Mouse (Mus musculus) ZHBTc4 (cell line): ENCODE results near the gene D7Ertd443e.

ENCODE experiments used
- DNase-seq: peaks from one replicate; pipeline ENCODE4 v3.0.0-alpha.2; 2011; ENCODE audit warnings: low read depth, low spot score

D7Ertd443e gene

DNA sequence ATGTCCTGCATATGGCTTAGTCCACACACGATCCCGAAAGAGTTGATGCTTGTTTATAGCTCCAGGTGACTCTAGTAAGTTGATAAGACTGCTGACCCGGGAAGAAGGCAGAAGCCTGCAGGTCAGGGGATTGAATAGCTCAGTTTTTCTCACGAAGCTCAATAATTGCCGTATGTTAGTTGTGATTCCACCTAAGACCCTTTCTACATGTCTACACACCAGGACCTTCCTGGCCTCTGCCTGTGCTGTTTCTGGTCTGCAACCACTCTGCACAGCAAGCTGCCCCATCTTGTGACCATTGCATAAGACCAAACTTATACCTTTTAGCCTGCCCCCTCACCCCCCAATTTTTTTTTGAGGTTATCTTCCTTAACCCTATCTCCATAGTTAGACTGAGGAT lies 96.3 kb downstream of the D7Ertd443e start:
- DNase-seq = no peak

DNA sequence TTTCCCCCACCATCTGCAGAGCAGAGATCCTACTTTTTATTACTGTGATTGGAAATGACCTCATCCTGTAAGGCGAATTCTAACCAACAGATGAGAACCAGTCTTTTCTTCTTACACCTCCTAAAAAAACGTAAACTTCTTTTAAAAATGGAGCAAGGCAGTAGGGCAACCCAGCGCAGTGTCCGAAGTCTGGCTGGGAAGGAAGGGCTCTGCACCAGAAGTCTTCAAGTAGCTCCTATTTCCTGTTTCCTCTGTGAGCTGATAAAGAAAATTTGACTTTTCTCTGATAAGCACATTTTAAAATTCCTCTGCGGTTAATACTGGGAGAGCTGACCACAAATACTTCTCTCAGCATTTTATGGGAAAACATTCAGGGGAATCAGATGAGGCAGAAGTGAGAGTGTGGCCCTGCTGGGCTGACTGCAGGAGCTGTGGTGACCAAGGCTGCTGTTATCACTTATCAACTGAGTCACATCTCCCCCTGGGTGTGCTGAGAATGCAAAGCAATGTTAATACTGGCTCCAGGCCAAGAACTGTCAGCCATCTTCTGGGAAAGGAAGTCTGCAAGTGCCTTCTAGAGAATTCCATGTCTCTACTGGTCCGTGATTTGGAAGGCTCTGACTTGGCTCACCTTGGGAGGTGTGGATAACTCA lies 97.8 kb downstream of the D7Ertd443e start:
- DNase-seq = no peak

DNA sequence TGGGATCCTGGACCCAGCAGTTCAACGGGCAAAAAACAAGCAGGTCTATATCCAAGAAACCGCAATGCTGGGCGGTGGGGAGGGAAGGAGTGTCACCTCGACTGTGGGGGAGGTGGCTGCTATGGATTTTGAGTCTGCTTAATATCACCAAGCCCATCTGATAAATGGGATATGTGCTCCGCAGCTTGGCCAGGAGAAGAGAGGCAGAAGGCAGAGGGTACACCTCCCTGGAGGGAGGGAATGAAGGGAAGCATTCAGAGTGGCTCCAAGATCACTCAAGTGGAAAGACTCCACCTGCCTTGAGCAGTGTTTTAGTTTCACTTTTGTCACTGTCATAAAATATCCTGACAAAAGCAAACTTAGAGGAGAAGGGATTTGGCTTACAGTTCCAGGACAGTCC lies 112.5 kb downstream of the D7Ertd443e start:
- no peak for DNase-seq

DNA sequence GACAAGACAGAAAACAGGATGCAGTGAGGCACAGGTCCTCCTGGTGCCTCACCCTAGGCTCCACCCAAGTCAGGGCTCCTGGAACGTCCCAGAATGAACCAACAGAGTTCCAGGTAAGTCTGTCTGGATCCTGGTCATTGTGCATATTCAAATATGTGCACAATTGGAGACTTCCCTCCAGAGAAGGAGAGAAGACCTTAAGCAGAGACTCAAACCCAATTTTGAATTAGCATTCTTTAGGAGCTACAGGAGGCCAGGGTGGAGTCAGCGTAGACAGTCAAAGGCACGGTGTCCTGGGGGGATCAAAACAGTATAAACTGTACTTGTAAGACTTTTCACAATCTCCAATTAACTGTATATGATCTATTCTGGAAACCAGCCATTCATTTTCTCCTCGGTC lies 113.0 kb downstream of the D7Ertd443e start:
- DNase-seq = peak; percentile 78

DNA sequence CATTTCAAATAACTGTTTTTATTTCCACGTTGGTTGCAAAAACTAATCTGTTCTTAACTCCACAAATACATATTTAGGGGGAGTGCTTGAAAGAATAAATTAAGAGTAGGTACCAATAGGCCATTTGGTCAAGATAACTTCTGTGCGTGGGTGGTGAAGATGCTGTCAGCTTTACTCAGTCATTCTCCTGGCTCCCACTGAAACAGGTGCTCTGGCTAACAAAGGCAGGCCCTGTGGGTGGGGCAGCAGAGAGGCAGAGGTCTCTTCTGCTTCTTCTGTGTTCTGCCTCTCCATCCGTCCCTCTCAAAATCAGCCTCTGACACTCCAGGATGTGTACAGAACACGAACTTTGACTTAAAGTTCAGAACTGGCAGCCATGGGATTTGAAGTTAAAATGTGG lies 119.7 kb downstream of the D7Ertd443e start:
- DNase-seq = no peak

DNA sequence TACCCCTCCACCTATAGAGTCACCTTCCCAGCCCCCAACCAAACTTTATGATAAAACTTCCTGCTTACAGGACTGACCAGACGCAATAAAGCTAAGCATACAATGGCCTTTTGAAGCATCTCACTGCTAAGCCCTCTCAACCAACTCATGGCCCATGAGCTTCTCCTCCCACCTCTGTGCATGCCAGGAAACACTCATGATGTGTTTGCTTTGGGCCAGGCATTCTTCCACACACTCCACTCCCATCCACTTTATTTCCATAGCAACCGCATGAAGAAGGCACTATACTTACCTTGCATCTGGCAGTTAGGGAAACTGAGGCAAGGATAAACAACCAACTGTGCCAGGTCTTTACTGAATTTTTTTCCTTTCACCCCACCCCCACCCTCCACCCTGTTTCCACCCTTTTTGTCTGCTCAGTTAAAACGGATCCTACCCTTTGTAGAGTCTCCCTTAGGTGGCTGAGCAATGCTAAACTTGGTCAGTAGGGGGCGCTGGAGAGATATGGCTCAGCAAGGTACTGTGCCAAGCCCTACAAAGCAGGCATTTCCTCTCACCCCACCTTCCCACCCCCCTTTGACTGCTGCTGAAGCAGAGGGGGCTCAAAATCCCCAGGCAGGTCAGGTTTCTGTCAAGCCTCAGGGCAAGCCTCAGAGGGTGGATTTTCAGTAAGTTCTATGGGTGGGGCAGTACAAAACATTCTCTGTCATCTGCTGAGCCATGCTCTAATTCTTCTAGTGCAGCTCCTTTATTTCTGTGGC lies 122.1 kb downstream of the D7Ertd443e start:
- DNase-seq = peak; percentile 86

DNA sequence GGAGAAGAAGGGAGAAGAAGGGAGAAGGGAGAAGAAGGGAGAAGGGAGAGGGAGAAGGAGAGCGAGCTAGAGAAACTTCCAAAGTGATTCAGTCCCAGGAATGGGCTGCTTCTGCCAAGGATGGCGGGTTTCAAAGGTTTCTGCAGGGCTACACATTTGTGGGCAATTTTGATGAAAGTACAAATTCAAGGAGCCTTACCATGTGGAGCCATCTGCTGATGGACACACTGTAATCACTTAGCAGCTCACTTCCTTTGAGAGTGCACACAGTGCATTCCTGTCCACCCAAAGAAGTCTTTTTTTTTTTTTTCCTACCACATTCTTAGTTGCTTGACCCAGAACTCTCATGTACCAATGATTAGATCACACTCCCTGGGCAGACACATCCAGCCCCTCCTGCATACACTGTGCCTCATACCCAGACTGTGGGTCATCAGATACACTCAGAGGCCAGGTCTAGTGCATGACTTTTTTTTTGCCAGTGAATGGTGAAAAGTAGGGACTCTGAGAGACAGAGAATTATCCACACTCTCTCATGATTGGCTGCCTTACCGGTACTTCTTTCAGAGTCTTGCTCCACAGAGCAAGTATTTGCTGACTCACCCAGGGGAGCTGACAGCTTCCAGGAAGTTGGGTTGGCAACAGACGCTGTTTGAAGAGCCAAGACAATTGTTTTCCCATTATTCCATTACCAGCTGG lies 124.3 kb downstream of the D7Ertd443e start:
- peak; percentile 29 for DNase-seq

DNA sequence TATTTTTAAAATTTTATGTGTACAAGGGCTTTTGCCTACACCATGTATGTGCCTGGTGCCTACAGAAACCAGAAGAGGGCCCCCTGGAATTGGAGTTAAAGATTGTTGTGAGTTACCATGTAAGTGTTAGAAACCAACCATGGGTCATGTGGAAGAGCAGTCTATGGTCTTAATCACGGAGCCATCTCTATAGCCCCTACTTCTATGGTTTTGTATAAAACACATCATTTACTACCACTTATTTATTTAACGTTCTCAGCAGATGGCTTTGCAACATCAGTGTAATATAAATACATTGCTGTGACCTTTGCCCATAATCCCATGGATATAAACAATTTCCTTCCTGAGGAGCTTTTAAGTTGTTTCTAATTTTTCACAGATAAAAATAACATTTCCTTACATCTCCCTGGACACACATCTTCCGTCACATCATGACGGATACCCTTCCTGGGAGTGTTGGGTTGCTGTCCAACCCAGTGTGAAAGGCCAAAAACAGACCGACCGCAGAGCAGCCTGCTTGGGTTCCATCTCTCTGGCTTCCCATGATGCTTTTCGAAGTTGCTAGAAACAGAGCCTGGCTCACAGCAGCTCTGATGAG lies 135.1 kb downstream of the D7Ertd443e start:
- no peak for DNase-seq

DNA sequence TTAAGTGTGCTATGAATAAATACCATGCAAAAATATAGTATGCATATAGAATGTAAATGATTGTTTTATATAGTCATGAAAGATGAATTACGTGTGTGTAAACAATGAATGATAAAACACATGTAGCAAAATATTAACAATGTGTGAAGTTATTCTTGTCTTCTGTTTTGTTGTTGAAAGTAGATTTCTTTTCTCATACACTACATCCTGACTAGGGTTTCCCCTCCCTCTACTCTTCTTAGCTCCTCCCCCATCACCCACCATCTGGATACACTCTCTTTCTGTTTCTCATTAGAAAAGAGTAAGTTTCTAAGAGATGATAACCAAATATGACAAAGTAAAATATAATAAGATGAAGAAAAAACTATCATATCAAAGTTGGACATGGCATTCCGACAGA lies 137.4 kb downstream of the D7Ertd443e start:
- DNase-seq = no peak

DNA sequence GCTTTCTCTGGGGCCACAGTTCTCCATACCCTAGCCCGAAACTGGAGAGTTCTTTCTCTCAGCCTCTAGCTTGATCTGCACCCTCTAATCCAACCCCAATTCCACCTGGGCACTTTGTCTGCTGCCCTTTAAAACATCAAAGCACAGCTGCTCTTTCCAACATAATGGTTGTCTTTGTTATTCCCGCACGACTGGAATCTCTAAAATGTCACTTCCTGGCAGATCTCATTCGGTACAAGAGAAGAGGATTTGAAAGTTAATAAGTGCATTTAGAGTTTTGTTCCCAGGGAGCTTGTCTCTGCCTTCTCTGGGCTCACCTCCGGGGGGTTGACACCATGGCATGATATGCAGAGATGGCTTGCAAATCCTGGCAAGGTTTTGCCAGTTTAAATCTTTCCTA lies 138.8 kb downstream of the D7Ertd443e start:
- DNase-seq = peak; percentile 84

DNA sequence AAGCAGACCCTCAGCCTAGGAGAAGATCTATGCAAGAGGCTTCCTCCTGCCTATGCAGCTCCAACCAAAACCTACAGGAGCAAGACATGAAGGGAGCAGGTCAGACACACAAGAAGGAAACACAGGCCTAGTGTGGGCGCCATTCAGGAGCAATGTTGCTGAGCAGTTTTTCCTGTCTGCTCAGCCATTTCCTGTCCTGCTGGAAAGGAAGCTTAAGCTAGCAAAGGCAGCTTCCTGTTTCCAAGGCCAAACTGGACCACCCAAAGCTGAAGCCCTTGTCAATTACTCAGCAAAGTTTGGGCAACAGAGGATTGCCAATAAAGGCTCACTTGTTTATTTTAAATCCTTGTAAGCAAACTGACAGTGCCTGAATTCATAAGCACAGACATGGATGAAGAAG lies 142.7 kb downstream of the D7Ertd443e start:
- DNase-seq = no peak

DNA sequence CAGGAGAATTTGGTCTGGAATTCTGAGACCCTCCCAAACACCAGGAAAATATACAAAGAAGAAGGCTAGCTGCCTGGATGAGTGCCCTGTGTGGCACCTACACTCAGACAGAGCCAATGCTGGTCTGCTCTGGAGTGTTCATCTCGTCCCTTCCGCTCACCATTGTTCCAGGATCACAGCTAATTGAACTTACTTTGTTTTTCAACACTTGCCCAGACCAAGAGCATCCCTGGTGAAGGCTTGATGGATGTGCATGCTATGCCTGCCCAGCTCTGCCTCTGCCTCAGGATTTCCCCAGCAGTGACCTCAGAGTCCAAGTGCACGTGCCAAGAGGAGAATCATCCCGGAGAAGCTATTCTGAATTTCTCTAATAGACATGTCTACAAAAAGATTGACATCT lies 144.2 kb downstream of the D7Ertd443e start:
- DNase-seq = no peak

DNA sequence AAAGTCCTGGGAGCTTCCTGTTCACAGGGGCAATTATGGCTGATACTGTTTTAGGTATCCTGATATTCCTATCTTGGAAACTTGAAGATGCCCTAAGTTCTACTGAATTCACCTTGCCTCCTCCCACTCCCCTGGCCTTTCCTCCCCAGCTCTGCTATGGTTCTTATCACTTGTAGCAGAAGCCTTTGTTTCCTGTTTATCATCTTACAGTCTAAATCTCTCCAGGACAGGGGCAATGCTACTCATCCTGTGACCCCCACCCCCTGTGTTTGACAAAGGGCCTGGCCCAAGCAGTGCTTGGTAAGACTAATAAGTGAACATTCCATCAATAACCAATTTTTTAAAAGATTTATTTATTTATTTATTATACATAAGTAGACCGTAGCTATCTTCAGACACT lies 144.9 kb downstream of the D7Ertd443e start:
- DNase-seq = no peak

DNA sequence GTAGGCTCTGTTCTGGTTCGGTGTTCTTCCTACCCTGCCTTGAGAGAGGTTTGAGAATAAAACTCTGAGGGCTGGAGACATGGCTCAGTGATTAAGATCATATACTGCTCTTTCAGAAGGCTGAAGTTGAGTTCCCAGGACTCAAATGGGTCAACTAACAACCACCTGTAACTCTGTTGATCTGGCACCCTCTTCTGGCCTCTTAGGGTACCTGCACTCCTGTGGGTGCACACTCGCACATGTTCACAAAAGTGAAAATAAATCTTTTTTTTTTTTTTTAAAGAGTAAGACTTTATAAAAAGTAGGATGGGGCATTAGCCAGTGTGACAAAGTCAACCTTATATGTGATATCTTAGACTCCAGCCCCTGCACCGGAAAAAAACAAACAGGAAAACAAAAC lies 146.6 kb downstream of the D7Ertd443e start:
- DNase-seq = peak; percentile 57

DNA sequence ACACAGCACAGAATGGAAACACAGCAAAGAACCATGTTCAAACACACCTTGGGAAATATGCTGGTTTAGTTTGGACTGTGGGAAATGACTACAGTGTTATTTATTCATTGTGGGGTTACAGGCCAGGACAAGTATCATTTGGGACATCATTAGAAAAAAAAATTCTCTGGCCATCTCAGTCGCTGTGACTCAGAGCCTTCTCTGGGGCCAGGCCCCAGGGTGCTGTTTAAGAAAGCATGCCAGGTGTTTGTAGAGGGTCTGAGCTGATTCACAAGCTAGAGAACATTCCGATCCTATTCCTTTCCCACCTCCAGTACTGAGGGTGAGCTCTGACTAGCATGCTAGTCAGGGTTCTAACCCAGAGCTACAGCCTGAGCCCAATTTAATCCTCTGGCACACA lies 148.1 kb downstream of the D7Ertd443e start:
- DNase-seq = no peak

DNA sequence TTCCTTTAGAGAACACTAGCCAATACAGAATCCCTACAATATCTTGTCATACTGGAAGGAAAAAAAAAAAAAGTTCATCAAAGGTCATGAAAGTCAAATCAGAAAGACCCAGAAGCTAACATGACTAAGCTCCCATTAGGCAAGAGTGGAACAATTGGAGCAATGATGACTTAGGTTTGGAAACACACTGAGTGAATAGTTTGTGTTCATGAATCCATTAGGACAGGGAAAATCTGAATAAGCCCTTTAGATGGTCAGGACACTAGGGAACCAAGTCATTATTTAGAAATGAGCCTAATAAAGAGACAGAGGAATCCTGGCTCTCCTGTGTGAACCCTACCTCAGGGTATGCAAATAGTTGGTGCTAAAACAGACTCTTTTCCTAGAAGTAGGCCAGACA lies 148.7 kb downstream of the D7Ertd443e start:
- no peak for DNase-seq

DNA sequence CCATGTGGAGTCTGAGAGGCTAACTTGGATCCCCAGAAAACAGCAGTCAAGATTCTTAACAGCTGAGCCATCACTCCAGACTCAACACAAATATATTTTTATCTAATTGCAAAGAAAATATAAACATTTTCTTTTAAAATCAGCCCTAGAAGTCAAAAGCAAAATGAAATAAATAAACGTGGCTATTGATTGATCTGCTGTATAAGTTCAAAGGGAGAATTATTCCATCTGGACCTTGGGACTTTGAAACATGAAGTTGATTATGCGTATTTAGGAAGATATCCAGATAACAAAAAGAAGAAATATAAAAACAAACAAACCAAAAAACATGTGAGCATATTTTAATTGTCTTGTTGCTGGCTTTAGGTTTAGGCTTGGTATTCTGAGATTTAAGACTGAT lies 149.9 kb downstream of the D7Ertd443e start:
- no peak for DNase-seq

DNA sequence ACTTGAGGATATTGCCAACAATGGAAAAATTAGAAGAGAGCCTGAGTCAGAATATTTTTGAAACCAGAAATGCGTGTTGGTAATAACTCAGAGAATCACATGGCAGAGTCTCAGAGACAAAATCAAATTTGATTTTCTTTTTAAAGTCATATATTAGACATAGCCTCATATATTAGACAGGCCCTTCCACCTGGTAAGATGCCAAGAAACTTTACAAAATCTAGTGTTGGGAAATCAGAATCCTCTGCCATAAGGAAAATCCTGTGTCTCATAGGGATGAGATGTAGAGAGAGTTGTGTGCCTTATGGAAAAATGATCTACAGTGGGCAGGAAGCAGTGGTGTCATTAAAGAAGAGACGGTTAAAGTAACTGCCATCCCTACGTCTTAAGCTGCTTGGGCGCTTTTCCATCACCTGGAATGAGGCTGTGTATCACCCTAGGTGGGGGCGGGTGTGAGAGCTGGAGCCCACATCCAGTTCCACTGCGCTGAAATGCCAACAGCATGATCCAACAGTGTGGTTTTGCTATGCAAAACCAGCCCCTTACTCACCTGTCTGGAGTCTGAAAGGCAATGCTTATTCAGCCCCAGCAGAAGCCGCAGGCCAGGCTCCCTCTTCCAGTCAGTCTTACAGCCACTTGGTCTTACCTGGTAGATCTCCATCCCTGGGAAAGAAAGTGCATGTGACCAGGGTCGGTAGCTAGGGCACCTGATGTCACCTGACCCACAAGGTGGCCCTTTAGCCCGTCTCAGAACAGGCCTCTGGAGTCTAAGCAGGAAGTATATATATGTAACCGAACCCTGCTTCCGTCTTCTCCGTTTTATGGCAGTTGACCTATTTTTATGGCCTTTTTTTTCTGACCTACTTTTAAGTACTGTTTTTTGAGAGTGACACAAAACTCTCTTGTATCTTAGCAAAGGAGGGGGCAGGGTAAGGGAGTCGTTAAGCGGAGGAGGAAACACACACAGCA lies 153.8 kb downstream of the D7Ertd443e start, which contains the start of gene Adam12:
Adam12 (minus strand) TSS at position 769 of the 969 bp plus-strand sequence.
- no peak for DNase-seq

DNA sequence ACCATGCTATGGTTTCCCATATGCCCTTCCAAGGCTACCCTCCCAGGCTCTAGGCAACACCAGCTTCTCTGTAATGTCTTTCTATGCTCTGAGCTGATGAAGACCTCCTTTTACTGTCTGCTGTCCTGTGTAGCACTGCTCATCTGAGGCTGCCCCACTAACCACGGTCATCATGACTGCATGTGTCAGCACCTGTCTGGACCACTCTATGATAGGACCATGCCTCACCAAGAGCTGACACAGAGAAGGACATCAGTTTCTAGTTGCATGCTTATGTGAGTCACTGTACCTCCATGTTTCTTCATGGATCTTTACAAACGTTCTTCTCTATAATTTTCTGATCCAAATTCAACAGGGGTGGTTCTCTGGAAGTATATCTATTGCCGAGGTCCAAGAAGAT lies 154.8 kb downstream of the D7Ertd443e start:
- no peak for DNase-seq

DNA sequence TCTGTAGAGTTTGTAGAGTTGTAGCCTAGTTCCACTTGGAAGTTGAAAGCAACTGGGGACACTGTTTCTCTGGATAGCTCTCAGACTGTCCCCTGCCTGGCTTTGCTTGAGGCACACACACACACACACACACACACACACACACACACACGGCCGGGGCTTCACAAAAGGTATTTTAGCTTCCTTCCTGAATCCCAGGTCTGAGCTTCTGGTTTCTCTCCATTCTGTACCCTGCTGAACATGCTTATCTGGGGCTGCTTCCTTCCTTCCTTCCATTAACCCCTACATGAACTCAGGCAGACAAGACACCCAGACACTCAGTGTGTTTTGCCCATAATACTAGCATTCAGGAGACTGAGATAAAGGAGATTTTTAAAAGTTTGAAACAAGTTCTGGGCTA lies 155.6 kb downstream of the D7Ertd443e start:
- no peak for DNase-seq

DNA sequence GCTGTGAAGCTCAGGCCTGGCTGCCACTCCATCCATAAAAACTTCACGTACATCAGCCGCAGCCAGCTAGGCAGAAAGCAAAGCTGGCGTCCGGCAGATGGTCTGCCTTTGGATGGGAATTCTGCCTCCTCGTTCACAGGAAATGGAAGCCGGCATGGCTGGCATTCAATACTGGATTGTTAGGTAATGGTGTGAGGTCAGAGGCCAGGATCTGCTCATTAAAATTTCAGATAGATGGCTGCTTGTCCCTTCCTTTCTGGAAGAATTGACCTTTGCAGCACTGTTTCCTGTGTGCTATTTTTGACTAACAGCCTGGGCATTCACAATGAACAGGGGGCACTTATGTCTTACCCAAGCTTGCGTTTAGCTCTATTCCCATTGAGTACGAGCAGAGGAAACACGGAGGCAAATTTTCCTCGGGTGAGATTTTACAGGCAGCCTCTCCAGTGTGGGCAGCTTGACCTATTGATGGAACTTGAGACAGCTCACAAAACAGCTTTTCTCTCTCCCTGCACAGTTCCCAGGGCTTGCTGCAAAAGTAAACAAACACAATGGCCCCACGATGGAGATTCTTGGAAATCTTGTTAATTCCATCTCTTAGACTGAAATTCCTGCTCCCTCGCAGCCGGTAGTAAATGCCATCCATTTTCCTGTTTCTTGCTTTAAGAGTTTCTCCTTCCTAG lies 157.5 kb downstream of the D7Ertd443e start:
- no peak for DNase-seq
